Mouse (Mus musculus): ENCODE data around the gene Olfr372.
"Not testable (repeated sequence)": the region's sequence is repeated elsewhere in the genome, so short reads cannot be mapped to it uniquely, and the experiment has no call there.

Olfr372 gene

GRCm38 (mm10) chr8:72099377-72100103, 58.5 kb downstream of the Olfr372 start:
- not testable (repeated sequence) for DNase-seq (ENCODE audit: low spot score)

- DNase-seq (ENCODE audit: low spot score), result no peak
Observed at GRCm38 (mm10) chr8:72105165-72105564, 64.1 kb downstream of the Olfr372 start.

- DNase-seq (ENCODE audit: low spot score), result no peak
Observed at GRCm38 (mm10) chr8:72106740-72107139, 65.7 kb downstream of the Olfr372 start, which contains the start of gene Olfr374. TSS of gene Olfr374 (plus strand) at chr8:72107040.

Data from MN1 (cell line).